Mouse (Mus musculus) megakaryocyte, adult 5-6 weeks (primary cell): ENCODE data around the gene Zfp277. TPM values are rescaled to one million over a fixed set of nuclear protein-coding genes. Genes with fewer than 3 reads are reported as not detected.

Experiments used
- ATAC-seq: 2 replicates; pipeline ENCODE4 v1.8.0; 2016; ENCODE audit warnings: mild to moderate bottlenecking, inconsistent platforms; ENCODE audit not compliant: poor library complexity, severe bottlenecking
- total RNA-seq, 2 experiments: library from RNA; stranded (forward) in 1 of 2; stranded (reverse) in 1 of 2; fragments of 153-499, 151-499 nt in 1 of 2; fragments of 221-1000, 200-1000 nt in 1 of 2; gene quantifications; 2 replicates each; pipeline versions ENCODE4 v1.2.3 to v1.2.4; 2015 to 2017

Zfp277 gene
- total RNA-seq, 2 experiments from 2014 or later: 43.9 to 44.2 TPM

GRCm38 (mm10) chr12:40446450-40447381, 1.0 kb upstream of the Zfp277 start:
- ATAC-seq: peak; percentile 28

- ATAC-seq: peak; percentile 9
Measured at GRCm38 (mm10) chr12:40445206-40445605, 496 bp downstream of the Zfp277 start.

- no peak for ATAC-seq
Measured at GRCm38 (mm10) chr12:40438049-40438448, 7.7 kb downstream of the Zfp277 start.

GRCm38 (mm10) chr12:40434101-40434500, 11.6 kb downstream of the Zfp277 start:
- ATAC-seq: no peak

GRCm38 (mm10) chr12:40431075-40431474, 14.6 kb downstream of the Zfp277 start:
- ATAC-seq: no peak

GRCm38 (mm10) chr12:40429976-40430375, 15.7 kb downstream of the Zfp277 start:
- ATAC-seq: no peak

GRCm38 (mm10) chr12:40427606-40428005, 18.1 kb downstream of the Zfp277 start:
- peak; percentile 58 for ATAC-seq

- no peak for ATAC-seq
Measured at GRCm38 (mm10) chr12:40424991-40425390, 20.7 kb downstream of the Zfp277 start.

- ATAC-seq: no peak
Measured at GRCm38 (mm10) chr12:40417257-40417656, 28.4 kb downstream of the Zfp277 start.

GRCm38 (mm10) chr12:40415312-40415925, 30.3 kb downstream of the Zfp277 start:
- no peak for ATAC-seq

- no peak for ATAC-seq
Measured at GRCm38 (mm10) chr12:40414682-40415311, 30.9 kb downstream of the Zfp277 start.

GRCm38 (mm10) chr12:40399812-40400211, 45.9 kb downstream of the Zfp277 start:
- ATAC-seq: no peak

- ATAC-seq: no peak
Measured at GRCm38 (mm10) chr12:40399386-40399785, 46.3 kb downstream of the Zfp277 start.

GRCm38 (mm10) chr12:40398916-40399315, 46.8 kb downstream of the Zfp277 start:
- ATAC-seq: no peak

GRCm38 (mm10) chr12:40392869-40393268, 52.8 kb downstream of the Zfp277 start:
- ATAC-seq: no peak

GRCm38 (mm10) chr12:40391262-40391661, 54.4 kb downstream of the Zfp277 start:
- ATAC-seq: no peak

- ATAC-seq: no peak
Measured at GRCm38 (mm10) chr12:40387786-40388185, 57.9 kb downstream of the Zfp277 start.

GRCm38 (mm10) chr12:40385301-40385700, 60.4 kb downstream of the Zfp277 start:
- ATAC-seq: no peak

- ATAC-seq: no peak
Measured at GRCm38 (mm10) chr12:40383718-40384117, 62.0 kb downstream of the Zfp277 start.

GRCm38 (mm10) chr12:40382539-40382938, 63.2 kb downstream of the Zfp277 start:
- ATAC-seq: no peak

- ATAC-seq: no peak
Measured at GRCm38 (mm10) chr12:40381824-40382223, 63.9 kb downstream of the Zfp277 start.
